Mouse (Mus musculus) ES-Bruce4 (cell line): ENCODE results near the gene Th. TPM values are rescaled to one million over a fixed set of nuclear protein-coding genes. Genes with fewer than 3 reads are reported as not detected.

ENCODE experiments used
- H3K27ac ChIP-seq: 2 replicates; pipeline ENCODE4 v1.5.1; 2012; ENCODE audit warnings: low read length, inconsistent platforms; ENCODE audit not compliant: insufficient read depth
- H3K27me3 ChIP-seq: 2 replicates; pipeline ENCODE4 v1.6.1; 2012; ENCODE audit warnings: mild to moderate bottlenecking, low read length, inconsistent platforms; ENCODE audit not compliant: control insufficient read depth, poor library complexity, insufficient read depth, severe bottlenecking
- H3K36me3 ChIP-seq: 2 replicates; pipeline ENCODE4 v1.6.1; 2012; ENCODE audit warnings: inconsistent platforms, mild to moderate bottlenecking, low read length, moderate library complexity; ENCODE audit not compliant: control insufficient read depth, poor library complexity, insufficient read depth, severe bottlenecking
- H3K4me1 ChIP-seq: one replicate; pipeline ENCODE4 v1.8.1; 2011; ENCODE audit warnings: low read length; ENCODE audit not compliant: control insufficient read depth, insufficient read depth
- H3K4me3 ChIP-seq: 2 replicates; pipeline ENCODE4 v1.5.1; 2011; ENCODE audit warnings: low read depth, mild to moderate bottlenecking, low read length
- H3K9ac ChIP-seq: 2 replicates; pipeline ENCODE4 v1.6.1; 2012; ENCODE audit warnings: low read depth, mild to moderate bottlenecking, inconsistent platforms; ENCODE audit not compliant: poor library complexity, severe bottlenecking
- H3K9me3 ChIP-seq: replicated peaks from 2 replicates; pipeline ENCODE4 v1.6.1; 2012; ENCODE audit warnings: mild to moderate bottlenecking, low read length, inconsistent platforms; ENCODE audit not compliant: control insufficient read depth, poor library complexity, insufficient read depth, severe bottlenecking
- CTCF ChIP-seq: IDR thresholded peaks from one replicate; pipeline ENCODE4 v1.8.1; 2011; ENCODE audit warnings: low read depth, low read length
- EP300 ChIP-seq: IDR thresholded peaks from 2 replicates; pipeline ENCODE4 v1.6.1; 2011; ENCODE audit warnings: low read depth, low read length; ENCODE audit not compliant: insufficient read depth
- POLR2A ChIP-seq: IDR thresholded peaks from one replicate; pipeline ENCODE4 v1.8.1; 2011; ENCODE audit warnings: low read length; ENCODE audit not compliant: insufficient read depth
- polyA plus RNA-seq: library from polyadenylated mRNA; stranded (reverse); fragments of >200 nt; gene quantifications from 2 replicates; pipeline ENCODE4 v1.2.4, GENCODE M21; 2011; ENCODE audit warnings: low read depth; ENCODE audit not compliant: missing spikeins, insufficient read depth, insufficient read length

The Th gene
- polyA plus RNA-seq, 1 experiment: not detected

GRCm38 (mm10) chr7:142958817-142959216, 27.9 kb upstream of the Th start:
- Histone ChIP-seq H3K4me1 (peaks cover 3% of the 10 kb centered on the region), H3K9ac (no peak overlapping the region), H3K36me3 (no peaks in the 10 kb centered on the region), H3K27ac (no peak overlapping the region), H3K4me3 (no peak overlapping the region), H3K27me3 (no peaks in the 10 kb centered on the region), H3K9me3 (no peaks in the 10 kb centered on the region)
- TF ChIP-seq CTCF: no peak
- no peak for TF ChIP-seq POLR2A
- TF ChIP-seq EP300: no peak

DNA sequence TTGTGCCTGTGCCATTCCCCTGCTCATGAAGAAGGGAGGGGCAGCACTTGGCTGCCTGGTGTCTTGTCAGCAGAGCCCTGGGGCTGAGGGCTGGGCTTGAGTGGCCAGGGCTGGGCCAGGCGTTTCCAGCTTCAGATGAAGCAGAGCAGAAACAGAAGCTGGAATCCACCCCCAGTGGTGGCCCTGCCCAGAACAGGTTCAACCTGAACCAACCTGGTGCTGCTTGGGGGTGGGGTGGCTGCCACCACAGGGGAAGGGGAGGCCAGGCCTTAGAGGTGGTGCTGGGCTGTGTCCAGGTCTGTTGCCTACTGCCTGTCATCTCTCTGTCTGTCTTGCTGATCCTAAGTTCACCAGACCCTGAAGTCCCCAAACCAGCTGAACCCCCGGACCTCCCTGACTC, 25.1 kb upstream of the Th start:
- Histone ChIP-seq H3K36me3 (no peaks in the 10 kb centered on the region), H3K4me3 (no peak overlapping the region), H3K4me1 (peaks cover 3% of the 10 kb centered on the region), H3K9me3 (0 out of 2 replicates have a peak, but pooled peaks cover 2% of the 10 kb centered on the region), H3K27ac (no peak overlapping the region), H3K9ac (no peak overlapping the region), H3K27me3 (no peaks in the 10 kb centered on the region)
- no peak for TF ChIP-seq POLR2A
- no peak for TF ChIP-seq CTCF
- TF ChIP-seq EP300: no peak

DNA sequence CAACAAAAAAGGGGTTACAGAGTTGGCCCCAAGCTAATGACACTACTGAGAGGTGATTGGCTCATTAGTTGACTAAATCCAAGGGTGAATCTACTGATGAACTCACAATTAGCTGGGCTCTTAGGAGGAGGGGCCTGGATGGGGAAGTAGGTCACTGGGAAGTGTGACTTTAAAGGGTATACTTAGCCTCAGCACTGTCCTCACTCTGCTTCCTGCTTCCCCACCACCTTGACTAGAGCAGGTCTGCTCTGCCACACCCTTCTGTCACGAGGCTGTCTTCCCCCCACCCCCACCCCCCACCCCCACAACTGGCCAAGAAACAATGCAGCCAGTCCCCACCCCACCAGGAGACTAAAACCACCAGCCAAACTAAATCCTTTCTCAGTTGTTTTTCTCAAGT, 18.6 kb upstream of the Th start:
- H3K27me3 ChIP-seq: no peaks in the 10 kb centered on the region
- H3K4me1 ChIP-seq: no peaks in the 10 kb centered on the region
- TF ChIP-seq EP300 (peak; percentile 62; the same call in 1 of the 2 replicates), CTCF (no peak)
- no peaks in the 10 kb centered on the region for H3K36me3 ChIP-seq
- no peak overlapping the region for H3K4me3 ChIP-seq
- peak overlapping the region; percentile 57; the same call in 1 of the 2 replicates for H3K27ac ChIP-seq
- H3K9me3 ChIP-seq: 0 out of 2 replicates have a peak, but pooled peaks cover 5% of the 10 kb centered on the region
- H3K9ac ChIP-seq: no peak overlapping the region

DNA sequence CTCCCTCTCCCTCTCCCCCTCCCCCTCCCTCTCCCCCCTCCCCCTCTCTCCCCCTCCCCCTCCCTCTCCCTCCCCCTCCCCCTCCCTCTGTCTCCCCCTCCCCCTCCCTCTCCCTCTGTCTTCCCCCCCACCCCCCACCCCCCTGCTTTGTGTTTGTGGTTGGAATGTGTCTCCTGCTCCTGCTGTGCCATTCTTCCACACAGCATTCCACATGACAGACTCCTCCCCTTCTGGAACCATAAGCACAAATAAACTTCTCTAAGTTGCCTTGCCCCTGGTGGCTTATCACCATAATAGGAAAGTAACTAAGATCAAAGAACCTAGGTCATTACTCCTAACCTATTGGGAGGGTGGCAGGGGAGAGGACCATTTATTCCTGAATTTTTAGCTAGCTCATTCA, 6.7 kb upstream of the Th start:
- H3K36me3 ChIP-seq: no peaks in the 10 kb centered on the region
- H3K9me3 ChIP-seq: peaks cover 4% of the 10 kb centered on the region; the same call in 1 of the 2 replicates
- no peak overlapping the region for H3K4me3 ChIP-seq
- TF ChIP-seq CTCF (no peak), EP300 (no peak), POLR2A (no peak)
- no peak overlapping the region for H3K9ac ChIP-seq
- H3K27me3 ChIP-seq: no peaks in the 10 kb centered on the region; the same call in 1 of the 2 replicates
- no peaks in the 10 kb centered on the region for H3K4me1 ChIP-seq
- H3K27ac ChIP-seq: peak overlapping the region; percentile 14; the same call in 1 of the 2 replicates

GRCm38 (mm10) chr7:142935708-142936107, 4.8 kb upstream of the Th start:
- Histone ChIP-seq H3K4me3 (no peak overlapping the region), H3K9ac (no peak overlapping the region), H3K36me3 (no peaks in the 10 kb centered on the region), H3K9me3 (peaks cover 4% of the 10 kb centered on the region; the same call in 1 of the 2 replicates), H3K27ac (no peak overlapping the region), H3K27me3 (no peaks in the 10 kb centered on the region; the same call in 1 of the 2 replicates), H3K4me1 (no peaks in the 10 kb centered on the region)
- no peak for TF ChIP-seq EP300
- no peak for TF ChIP-seq CTCF
- no peak for TF ChIP-seq POLR2A

- Histone ChIP-seq H3K4me3 (no peak overlapping the region), H3K9me3 (no peaks in the 10 kb centered on the region), H3K9ac (no peak overlapping the region), H3K4me1 (no peaks in the 10 kb centered on the region), H3K27me3 (no peaks in the 10 kb centered on the region), H3K36me3 (no peaks in the 10 kb centered on the region), H3K27ac (no peak overlapping the region)
- no peak for TF ChIP-seq CTCF
- TF ChIP-seq EP300: no peak
- no peak for TF ChIP-seq POLR2A
Measured at GRCm38 (mm10) chr7:142932469-142932868, 1.5 kb upstream of the Th start.
